Mouse (Mus musculus) embryonic facial prominence, embryonic 14.5 days (tissue): ENCODE results near the gene Abhd8. TPM values are rescaled to one million over a fixed set of nuclear protein-coding genes. Genes with fewer than 3 reads are reported as not detected.

Experiments used
- ATAC-seq: fragments of 200-750 bp; cut with Nextera tagmentation; 2 replicates; pipeline ENCODE4 v1.8.0; 2017; ENCODE audit warnings: low read depth, moderate number of reproducible peaks, moderate TSS enrichment
- DNase-seq: peaks from one replicate; pipeline ENCODE4 v3.0.0-alpha.2; 2015; ENCODE audit warnings: low spot score
- H3K27ac ChIP-seq: fragments of 300-500 bp; sonication (generic); replicated peaks from 2 replicates; pipeline ENCODE4 v1.5.1; 2014; ENCODE audit warnings: low read depth, mild to moderate bottlenecking, low read length, moderate library complexity
- H3K27me3 ChIP-seq: fragments of 300-500 bp; sonication (generic); replicated peaks from 2 replicates; pipeline ENCODE4 v1.6.1; 2014; ENCODE audit warnings: low read length; ENCODE audit not compliant: control insufficient read depth, insufficient read depth
- H3K36me3 ChIP-seq: fragments of 300-500 bp; sonication (generic); 2 replicates; pipeline ENCODE4 v1.6.1; 2014; ENCODE audit warnings: low read length, mixed read lengths; ENCODE audit not compliant: control insufficient read depth, insufficient read depth
- H3K4me1 ChIP-seq: fragments of 300-500 bp; sonication (generic); 2 replicates; pipeline ENCODE4 v1.6.1; 2014; ENCODE audit warnings: antibody characterized with exemption, low read length; ENCODE audit not compliant: control insufficient read depth, insufficient read depth
- H3K4me2 ChIP-seq: fragments of 300-500 bp; sonication (generic); 2 replicates; pipeline ENCODE4 v1.6.1; 2014; ENCODE audit warnings: low read depth, mild to moderate bottlenecking, low read length, moderate library complexity, mixed read lengths
- H3K4me3 ChIP-seq: fragments of 300-500 bp; sonication (generic); 2 replicates; pipeline ENCODE4 v1.5.1; 2014; ENCODE audit warnings: low read depth, mild to moderate bottlenecking, low read length
- H3K9ac ChIP-seq: fragments of 300-500 bp; sonication (generic); 2 replicates; pipeline ENCODE4 v1.6.1; 2014; ENCODE audit warnings: low read depth, mild to moderate bottlenecking, low read length, moderate library complexity, mixed read lengths
- H3K9me3 ChIP-seq: fragments of 300-500 bp; sonication (generic); 2 replicates; pipeline ENCODE4 v1.6.1; 2016; ENCODE audit warnings: low read length; ENCODE audit not compliant: control insufficient read depth
- WGBS: fragments of 180-500 bp; shearing (Covaris S2); extraction: QIAGEN DNeasy Blood & Tissue Kit; methylation state at CpG from one replicate; pipeline ENCODE4 v1.1.7; 2014; 5-methylcytosine and 5-hydroxymethylcytosine counted together
- polyA plus RNA-seq: library from polyadenylated mRNA; unstranded; fragments of >200 nt; fragmentation: Nextera tagmentation; extraction: Ambion mirVana; gene quantifications from 2 replicates; pipeline ENCODE4 v1.2.1, GENCODE M21; 2014

The Abhd8 gene
- polyA plus RNA-seq, 1 experiment from 2014 or later, result 47.9 TPM

GRCm38 (mm10) chr8:71474785-71475701 is 11.6 kb upstream of the Abhd8 start:
- H3K4me2 ChIP-seq, result no peak overlapping the region
- no peak overlapping the region for H3K27ac ChIP-seq
- peaks cover 2% of the 10 kb centered on the region; the same call in 1 of the 2 replicates for H3K4me1 ChIP-seq
- DNase-seq (no peak), ATAC-seq (no peak)
- no peaks in the 10 kb centered on the region for H3K9me3 ChIP-seq
- peaks cover 57% of the 10 kb centered on the region for H3K36me3 ChIP-seq
- no peak overlapping the region for H3K4me3 ChIP-seq
- no peak overlapping the region for H3K9ac ChIP-seq
- H3K27me3 ChIP-seq, result no peaks in the 10 kb centered on the region; the same call in 1 of the 2 replicates
- 87% methylated on average over 25 of the region's 25 CpGs for WGBS

- no peak overlapping the region for H3K4me2 ChIP-seq
- H3K27ac ChIP-seq, result no peak overlapping the region
- H3K9ac ChIP-seq, result no peak overlapping the region
- H3K9me3 ChIP-seq, result no peaks in the 10 kb centered on the region
- DNase-seq (no peak), ATAC-seq (no peak)
- H3K27me3 ChIP-seq, result no peaks in the 10 kb centered on the region; the same call in 1 of the 2 replicates
- peaks cover 52% of the 10 kb centered on the region for H3K36me3 ChIP-seq
- peaks cover 7% of the 10 kb centered on the region for H3K4me1 ChIP-seq
- WGBS, result 95% methylated on average over 17 of the region's 18 CpGs
- H3K4me3 ChIP-seq, result no peak overlapping the region
Observed at GRCm38 (mm10) chr8:71474344-71474743, 10.9 kb upstream of the Abhd8 start.

GRCm38 (mm10) chr8:71472601-71473386 is 9.3 kb upstream of the Abhd8 start:
- ATAC-seq, result no peak
- H3K4me3 ChIP-seq, result no peak overlapping the region
- WGBS, result 89% methylated on average over 8 of the region's 8 CpGs

DNA sequence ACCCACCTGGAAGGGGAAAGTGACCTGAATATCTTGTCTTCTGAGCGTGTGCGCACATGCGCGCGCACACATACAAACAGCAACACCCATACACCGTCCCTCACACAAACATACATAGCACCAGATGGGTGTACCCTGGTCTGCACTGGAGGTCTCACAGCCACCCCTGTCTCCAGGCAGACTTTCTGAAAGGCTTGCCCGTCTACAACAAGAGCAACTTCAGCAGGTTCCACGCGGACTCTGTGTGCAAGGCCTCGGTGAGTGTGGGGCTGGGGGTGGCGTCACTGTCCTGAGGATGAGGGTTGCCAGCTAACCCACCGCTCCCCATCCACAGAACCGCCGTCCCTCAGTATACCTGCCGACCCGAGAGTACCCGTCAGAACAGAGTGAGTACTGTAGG is 8.4 kb upstream of the Abhd8 start:
- ATAC-seq (no peak), DNase-seq (no peak)
- Histone ChIP-seq H3K4me2 (no peak overlapping the region), H3K36me3 (peaks cover 48% of the 10 kb centered on the region), H3K9me3 (no peaks in the 10 kb centered on the region), H3K27ac (no peak overlapping the region), H3K4me1 (peaks cover 7% of the 10 kb centered on the region), H3K4me3 (no peak overlapping the region), H3K27me3 (no peaks in the 10 kb centered on the region), H3K9ac (no peak overlapping the region)
- WGBS, result 94% methylated on average over 17 of the region's 17 CpGs

More at GRCm38 (mm10) chr8:71472601-71473386, 9.3 kb upstream of the Abhd8 start:
- peaks cover 7% of the 10 kb centered on the region for H3K4me1 ChIP-seq
- peaks cover 48% of the 10 kb centered on the region for H3K36me3 ChIP-seq
- H3K27me3 ChIP-seq, result no peaks in the 10 kb centered on the region
- H3K4me2 ChIP-seq, result no peak overlapping the region
- no peak overlapping the region for H3K9ac ChIP-seq
- no peak overlapping the region for H3K27ac ChIP-seq
- H3K9me3 ChIP-seq, result no peaks in the 10 kb centered on the region
- DNase-seq, result no peak

- peaks cover 48% of the 10 kb centered on the region for H3K36me3 ChIP-seq
- H3K27me3 ChIP-seq, result no peaks in the 10 kb centered on the region
- ATAC-seq, result no peak
- no peak overlapping the region for H3K4me2 ChIP-seq
- H3K4me1 ChIP-seq, result peaks cover 7% of the 10 kb centered on the region
- H3K9ac ChIP-seq, result no peak overlapping the region
- WGBS, result 62% methylated on average over 5 of the region's 5 CpGs
- H3K9me3 ChIP-seq, result no peaks in the 10 kb centered on the region
- H3K4me3 ChIP-seq, result no peak overlapping the region
- no peak for DNase-seq
- H3K27ac ChIP-seq, result no peak overlapping the region
Observed at GRCm38 (mm10) chr8:71470913-71471255, 7.4 kb upstream of the Abhd8 start.

DNA sequence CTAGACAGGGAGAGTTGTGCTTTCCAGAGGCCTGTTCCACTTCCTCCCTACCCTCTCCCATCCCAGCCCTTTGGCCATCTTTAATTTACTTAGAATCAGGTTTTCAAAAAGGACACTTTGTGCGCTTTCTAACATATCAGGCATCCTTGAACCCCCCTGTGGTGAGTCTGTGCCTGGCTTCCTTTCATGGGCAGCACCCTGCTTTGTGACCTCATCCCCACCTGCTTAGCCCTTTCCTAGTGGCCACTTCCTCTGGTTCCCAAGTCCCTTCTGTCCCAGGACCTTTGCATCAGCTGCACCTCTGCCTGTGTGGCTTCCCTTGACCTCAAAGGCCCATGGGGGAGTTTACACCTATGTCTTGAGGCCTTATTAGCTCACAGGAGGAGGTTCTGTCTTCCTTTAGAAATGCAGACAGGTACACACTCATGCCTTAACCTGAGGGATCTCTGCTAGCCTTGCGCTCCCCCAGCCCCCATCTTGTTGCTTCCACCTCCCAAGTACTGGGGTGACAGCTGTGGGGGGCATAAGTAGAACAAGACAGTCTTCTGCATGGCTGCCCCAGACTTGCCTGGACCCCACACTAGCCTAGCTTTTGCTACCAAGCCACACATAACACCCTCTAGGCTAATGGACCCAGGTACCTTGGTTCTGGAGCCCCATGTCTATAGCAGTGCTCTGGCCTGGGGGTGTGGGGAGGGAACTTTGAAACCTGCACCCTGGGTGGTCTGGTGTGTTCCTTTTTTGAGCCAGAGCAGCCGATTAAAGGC is 6.9 kb upstream of the Abhd8 start:
- no peak for DNase-seq
- peak overlapping the region; percentile 84 for H3K9ac ChIP-seq
- H3K27ac ChIP-seq, result no peak overlapping the region
- peak overlapping the region; percentile 82 for H3K4me3 ChIP-seq
- H3K4me1 ChIP-seq, result peaks cover 11% of the 10 kb centered on the region
- no peaks in the 10 kb centered on the region for H3K9me3 ChIP-seq
- peak overlapping the region; percentile 96 for H3K4me2 ChIP-seq
- ATAC-seq, result no peak
- H3K36me3 ChIP-seq, result peaks cover 45% of the 10 kb centered on the region
- WGBS, result 76% methylated on average over 3 of the region's 3 CpGs
- no peaks in the 10 kb centered on the region for H3K27me3 ChIP-seq

- Histone ChIP-seq H3K4me2 (peak overlapping the region; percentile 96), H3K27ac (peak overlapping the region; percentile 63), H3K36me3 (peaks cover 36% of the 10 kb centered on the region), H3K9me3 (no peaks in the 10 kb centered on the region), H3K9ac (peak overlapping the region; percentile 84), H3K4me3 (peak overlapping the region; percentile 82), H3K4me1 (peaks cover 11% of the 10 kb centered on the region), H3K27me3 (no peaks in the 10 kb centered on the region)
- DNase-seq (peak; percentile 71), ATAC-seq (peak; percentile 14; the same call in 1 of the 2 replicates)
- 1% methylated on average over 12 of the region's 24 CpGs for WGBS
Observed at GRCm38 (mm10) chr8:71469411-71469810, 6.0 kb upstream of the Abhd8 start.

DNA sequence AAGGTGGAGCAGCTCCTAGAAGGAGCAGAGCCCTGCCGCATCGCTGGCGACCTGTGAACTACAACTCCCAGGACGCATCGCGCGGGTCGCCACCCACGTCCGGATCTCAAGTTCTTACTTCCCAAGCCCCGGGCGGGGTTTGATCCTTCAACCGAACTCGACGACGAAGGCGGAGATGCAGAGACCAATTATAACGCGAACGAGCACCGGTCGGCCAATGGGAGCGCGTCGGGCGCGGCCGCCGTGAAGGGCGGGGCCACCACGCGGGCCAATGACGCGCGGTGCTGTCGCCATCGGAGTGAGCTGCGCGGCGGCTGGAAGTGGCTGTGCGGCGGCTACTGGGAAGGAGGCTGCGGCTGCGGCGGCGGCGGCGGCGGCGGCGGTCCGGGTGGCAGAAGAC is 5.5 kb upstream of the Abhd8 start, which contains the start of gene Dda1:
Gene Dda1 (plus strand): TSS at position 284 of the 400 bp plus-strand sequence.
- Histone ChIP-seq H3K9ac (peak within 1 kb of the TSS; percentile 84), H3K4me3 (peak within 1 kb of the TSS; percentile 82), H3K27ac (peak within 1 kb of the TSS; percentile 63), H3K27me3 (no peaks in the 10 kb centered on the region), H3K9me3 (no peaks in the 10 kb centered on the region), H3K4me2 (peak within 1 kb of the TSS; percentile 96), H3K36me3 (peaks cover 31% of the 10 kb centered on the region), H3K4me1 (peaks cover 14% of the 10 kb centered on the region)
- ATAC-seq (peak; percentile 91), DNase-seq (peak; percentile 100)
- under 1% methylated on average over 31 of the region's 52 CpGs for WGBS
